Mouse (Mus musculus) CH12.LX (cell line): ENCODE data around the gene F7. TPM values are rescaled to one million over a fixed set of nuclear protein-coding genes. Genes with fewer than 3 reads are reported as not detected.

Experiments used
- DNase-seq: peaks from one replicate; pipeline ENCODE4 v3.0.0-alpha.2; 2013; ENCODE audit errors: extremely low read depth
- H3K27ac ChIP-seq: 2 replicates; pipeline ENCODE4 v1.5.1; 2012; ENCODE audit warnings: low read depth, mild to moderate bottlenecking, control low read depth, moderate library complexity; ENCODE audit not compliant: insufficient read depth
- H3K27me3 ChIP-seq: replicated peaks from 2 replicates; pipeline ENCODE3; 2012; ENCODE audit warnings: inconsistent platforms
- H3K36me3 ChIP-seq, 2 experiments: replicated peaks in 1 of 2; 2 replicates each; pipeline versions ENCODE3 to v1.6.1; 2012; ENCODE audit warnings: inconsistent platforms in 1 of 2, low read length in 1 of 2, mild to moderate bottlenecking in 1 of 2, mixed read lengths in 1 of 2, moderate library complexity in 1 of 2; ENCODE audit not compliant: control insufficient read depth in 1 of 2, insufficient read depth in 1 of 2
- H3K4me1 ChIP-seq, 2 experiments: 2 replicates each; pipeline ENCODE4 v1.6.1; 2012; ENCODE audit warnings: inconsistent platforms in 1 of 2, moderate library complexity in 1 of 2; ENCODE audit not compliant: insufficient read depth in 2 of 2, control insufficient read depth in 1 of 2
- H3K4me2 ChIP-seq: 2 replicates; pipeline ENCODE4 v1.6.1; 2012; ENCODE audit warnings: low read depth, mild to moderate bottlenecking, control low read depth; ENCODE audit not compliant: poor library complexity, insufficient read depth, severe bottlenecking
- H3K4me3 ChIP-seq, 3 experiments: fragments of 150-350 bp in 1 of 3; sonication (generic) in 1 of 3; replicated peaks in 1 of 3; 2 replicates each; pipeline versions ENCODE3 to v1.5.1; 2011 to 2012; ENCODE audit warnings: low read depth in 2 of 3, low read length in 2 of 3, mild to moderate bottlenecking in 2 of 3, moderate library complexity in 2 of 3, control low read depth in 1 of 3, improper control_type of control experiment in 1 of 3, inconsistent platforms in 1 of 3, mixed read lengths in 1 of 3; ENCODE audit not compliant: poor library complexity in 1 of 3
- H3K79me2 ChIP-seq: replicated peaks from 2 replicates; pipeline ENCODE4 v1.6.1; 2012; ENCODE audit warnings: mild to moderate bottlenecking, moderate library complexity; ENCODE audit not compliant: control insufficient read depth, poor library complexity, insufficient read depth, severe bottlenecking; ENCODE audit errors: extremely low read depth
- H3K9ac ChIP-seq: 2 replicates; pipeline ENCODE4 v1.6.1; 2012; ENCODE audit warnings: low read depth, mild to moderate bottlenecking, control low read depth, moderate library complexity; ENCODE audit not compliant: insufficient read depth
- H3K9me3 ChIP-seq: replicated peaks from 2 replicates; pipeline ENCODE3; 2012; ENCODE audit warnings: low read length, inconsistent platforms, mixed read lengths
- CHD1 ChIP-seq: IDR thresholded peaks from 2 replicates; pipeline ENCODE4 v1.6.1; 2012; ENCODE audit warnings: low read depth, low read length, improper control_type of control experiment, inconsistent platforms
- CHD2 ChIP-seq: IDR thresholded peaks from 2 replicates; pipeline ENCODE4 v1.6.1; 2011; ENCODE audit warnings: low read length, improper control_type of control experiment
- CTCF ChIP-seq, 2 experiments: IDR thresholded peaks in 1 of 2; conservative IDR thresholded peaks in 1 of 2; 2 replicates each; pipeline ENCODE4 v1.5.1; 2011 to 2012; ENCODE audit warnings: low read depth in 2 of 2, low read length in 2 of 2, improper control_type of control experiment in 1 of 2, inconsistent platforms in 1 of 2, mild to moderate bottlenecking in 1 of 2, moderate library complexity in 1 of 2
- ELF1 ChIP-seq: IDR thresholded peaks from 2 replicates; pipeline ENCODE4 v1.6.1; 2014; ENCODE audit warnings: low read depth, mild to moderate bottlenecking, inconsistent platforms, low read length, improper control_type of control experiment
- ETS1 ChIP-seq: conservative IDR thresholded peaks from 2 replicates; pipeline ENCODE4 v1.6.1; 2012; ENCODE audit warnings: low read depth, mild to moderate bottlenecking, inconsistent platforms, low read length, improper control_type of control experiment, moderate library complexity
- GABPA ChIP-seq: IDR thresholded peaks from 2 replicates; pipeline ENCODE4 v1.6.1; 2012; ENCODE audit warnings: low read depth, low read length, improper control_type of control experiment, inconsistent platforms; ENCODE audit not compliant: insufficient replicate concordance
- HCFC1 ChIP-seq: IDR thresholded peaks from 2 replicates; pipeline ENCODE4 v1.6.1; 2012; ENCODE audit warnings: low read depth, mild to moderate bottlenecking, inconsistent platforms, low read length, improper control_type of control experiment
- IRF4 ChIP-seq: IDR thresholded peaks from 2 replicates; pipeline ENCODE4 v1.6.1; 2014; ENCODE audit warnings: low read depth, mild to moderate bottlenecking, inconsistent platforms, low read length, improper control_type of control experiment
- JUN ChIP-seq: IDR thresholded peaks from 2 replicates; pipeline ENCODE4 v1.6.1; 2011; ENCODE audit warnings: low read depth, mild to moderate bottlenecking, low read length, improper control_type of control experiment, moderate library complexity; ENCODE audit not compliant: insufficient read depth
- JUND ChIP-seq: conservative IDR thresholded peaks from 2 replicates; pipeline ENCODE4 v1.6.1; 2011; ENCODE audit warnings: low read depth, low read length, improper control_type of control experiment
- KAT2A ChIP-seq: IDR thresholded peaks from 2 replicates; pipeline ENCODE4 v1.6.1; 2012; ENCODE audit warnings: low read length, improper control_type of control experiment, inconsistent platforms; ENCODE audit not compliant: insufficient replicate concordance
- MAFK ChIP-seq: IDR thresholded peaks from 2 replicates; pipeline ENCODE4 v1.6.1; 2011; ENCODE audit warnings: low read length, improper control_type of control experiment; ENCODE audit not compliant: insufficient replicate concordance
- MAX ChIP-seq: IDR thresholded peaks from 2 replicates; pipeline ENCODE4 v1.6.1; 2011; ENCODE audit warnings: low read length, improper control_type of control experiment
- MAZ ChIP-seq: IDR thresholded peaks from 2 replicates; pipeline ENCODE4 v1.6.1; 2012; ENCODE audit warnings: low read depth, mild to moderate bottlenecking, inconsistent platforms, low read length, improper control_type of control experiment, moderate library complexity
- MEF2A ChIP-seq: IDR thresholded peaks from 2 replicates; pipeline ENCODE4 v1.6.1; 2014; ENCODE audit warnings: low read depth, mild to moderate bottlenecking, inconsistent platforms, low read length, improper control_type of control experiment, borderline replicate concordance
- MXI1 ChIP-seq: IDR thresholded peaks from 2 replicates; pipeline ENCODE4 v1.6.1; 2011; ENCODE audit warnings: mild to moderate bottlenecking, low read depth, low read length, improper control_type of control experiment
- MYC ChIP-seq: IDR thresholded peaks from 2 replicates; pipeline ENCODE4 v1.6.1; 2011; ENCODE audit warnings: low read depth, mild to moderate bottlenecking, improper control_type of control experiment, low read length
- PAX5 ChIP-seq: IDR thresholded peaks from 2 replicates; pipeline ENCODE4 v1.6.1; 2012; ENCODE audit warnings: low read length, inconsistent platforms, mixed read lengths
- RAD21 ChIP-seq: IDR thresholded peaks from 2 replicates; pipeline ENCODE4 v1.6.1; 2011; ENCODE audit warnings: low read depth, mild to moderate bottlenecking, low read length, improper control_type of control experiment, moderate library complexity
- RCOR1 ChIP-seq: conservative IDR thresholded peaks from 2 replicates; pipeline ENCODE4 v1.6.1; 2012; ENCODE audit warnings: low read depth, mild to moderate bottlenecking, inconsistent platforms, low read length, improper control_type of control experiment
- SIN3A ChIP-seq: IDR thresholded peaks from 2 replicates; pipeline ENCODE4 v1.6.1; 2012; ENCODE audit warnings: low read length, improper control_type of control experiment, inconsistent platforms
- SMC3 ChIP-seq: IDR thresholded peaks from 2 replicates; pipeline ENCODE4 v1.6.1; 2011; ENCODE audit warnings: low read depth, low read length, improper control_type of control experiment
- TBP ChIP-seq: conservative IDR thresholded peaks from 2 replicates; pipeline ENCODE4 v1.6.1; 2011; ENCODE audit warnings: low read depth, low read length, improper control_type of control experiment
- TCF12 ChIP-seq: IDR thresholded peaks from 2 replicates; pipeline ENCODE4 v1.6.1; 2014; ENCODE audit warnings: low read depth, mild to moderate bottlenecking, inconsistent platforms, low read length, improper control_type of control experiment
- USF2 ChIP-seq: conservative IDR thresholded peaks from 2 replicates; pipeline ENCODE4 v1.6.1; 2011; ENCODE audit warnings: low read depth, low read length, improper control_type of control experiment
- ZKSCAN1 ChIP-seq: IDR thresholded peaks from 2 replicates; pipeline ENCODE4 v1.6.1; 2012; ENCODE audit warnings: low read depth, inconsistent platforms, low read length, improper control_type of control experiment, borderline replicate concordance
- ZMIZ1 ChIP-seq: IDR thresholded peaks from 2 replicates; pipeline ENCODE4 v1.6.1; 2012; ENCODE audit warnings: low read depth, mild to moderate bottlenecking, inconsistent platforms, low read length, improper control_type of control experiment
- dilution Hi-C: fragments of 300-500 bp; cut with MboI; formaldehyde crosslinking; loops from 2 replicates; pipeline ENCODE4 v1.14.3; 2020; ENCODE audit warnings: low sequenced_read_pairs; ENCODE audit not compliant: extremely low pct_unique_long_range_greater_than_20kb, extremely low pct_ligation_motif_present
- in situ Hi-C: fragments of 300-500 bp; cut with MboI; formaldehyde crosslinking; loops from 3 replicates; pipeline ENCODE4 v1.14.3; 2019; ENCODE audit warnings: low sequenced_read_pairs, low pct_ligation_motif_present, low pct_unique_long_range_greater_than_20kb, mixed read lengths
- polyA plus RNA-seq: library from polyadenylated mRNA; unstranded; fragments of >175 nt; gene quantifications from 2 replicates; pipeline ENCODE4 v1.2.1, GENCODE M21; 2012; ENCODE audit warnings: low read depth; ENCODE audit not compliant: insufficient read length
- total RNA-seq, 2 experiments: library from RNA; depleted of rRNA; stranded (reverse); fragments of 300-350 nt in 1 of 2; fragments of >200 nt in 1 of 2; gene quantifications; 2 replicates each; pipeline ENCODE4 v1.2.3; 2012 to 2014

The F7 gene
- total and polyA plus RNA-seq, 3 experiments = not detected

DNA sequence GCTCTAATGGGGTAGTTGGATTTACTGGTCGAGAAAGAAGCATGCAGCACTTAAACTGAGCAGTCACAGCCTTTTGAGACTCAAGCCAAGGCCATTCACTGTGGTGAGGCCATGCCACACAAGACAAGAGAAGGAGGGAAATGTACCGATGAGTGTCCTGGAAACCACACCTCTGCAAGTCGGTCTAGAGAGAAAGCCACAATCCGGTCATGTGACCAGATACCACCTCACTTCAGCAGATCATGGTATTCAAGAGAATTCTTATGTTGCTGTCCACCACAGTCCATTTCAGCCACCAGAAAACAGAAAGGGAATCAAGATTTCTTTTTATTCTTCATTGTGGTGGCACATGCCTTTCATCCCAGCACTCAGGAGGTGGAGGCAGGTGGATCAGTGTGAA lies 15.6 kb downstream of the F7 start:
- no peaks in the 10 kb centered on the region for H3K9me3 ChIP-seq
- no peaks in the 10 kb centered on the region for H3K79me2 ChIP-seq
- no peak overlapping the region for H3K27ac ChIP-seq
- no peak overlapping the region for H3K4me2 ChIP-seq
- dilution Hi-C loops (no loop called here), in situ Hi-C loops (no loop called here)
- no peaks in the 10 kb centered on the region for H3K36me3 ChIP-seq
- no peak overlapping the region for H3K9ac ChIP-seq
- peaks cover 95% of the 10 kb centered on the region for H3K27me3 ChIP-seq
- no peak for TF ChIP-seq CHD2
- TF ChIP-seq TCF12 = no peak
- no peak for DNase-seq
- H3K4me3 ChIP-seq = no peak overlapping the region
- H3K4me1 ChIP-seq = no peaks in the 10 kb centered on the region; a peak in 1 of 4 replicates

DNA sequence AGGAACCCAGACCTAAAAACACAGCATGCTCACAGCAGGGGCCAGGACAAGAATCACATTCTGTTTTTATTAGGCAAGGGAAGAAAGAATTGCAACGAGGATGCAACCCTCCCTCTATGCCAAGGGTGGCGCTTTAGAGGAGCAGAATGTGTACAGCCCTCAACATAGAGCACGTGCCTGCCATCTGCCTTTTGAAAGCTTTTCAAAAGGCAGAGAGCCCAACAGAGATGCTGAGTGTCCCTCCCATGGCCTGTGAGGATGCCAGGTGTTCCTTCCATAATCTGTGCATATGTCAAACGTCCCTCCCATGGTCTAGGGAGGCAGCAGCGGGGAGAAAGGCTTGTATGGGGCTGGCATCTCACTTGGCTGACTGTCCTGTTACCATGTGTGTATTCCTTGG lies 21.8 kb downstream of the F7 start:
- dilution Hi-C loops (no loop called here), in situ Hi-C loops (no loop called here)
- Histone ChIP-seq H3K79me2 (no peaks in the 10 kb centered on the region), H3K9ac (no peak overlapping the region), H3K4me3 (no peak overlapping the region), H3K9me3 (peaks cover 7% of the 10 kb centered on the region), H3K4me1 (no peaks in the 10 kb centered on the region), H3K36me3 (no peaks in the 10 kb centered on the region), H3K27ac (no peak overlapping the region), H3K4me2 (no peak overlapping the region), H3K27me3 (peaks cover 88% of the 10 kb centered on the region)
- DNase-seq = no peak
- TF ChIP-seq MEF2A = no peak
- TF ChIP-seq MAFK = no peak
- no peak for TF ChIP-seq MAX
- no peak for TF ChIP-seq TCF12
- TF ChIP-seq USF2 = no peak
- TF ChIP-seq RCOR1 = no peak
- no peak for TF ChIP-seq ETS1
- TF ChIP-seq SIN3A = no peak
- TF ChIP-seq ZKSCAN1 = no peak
- no peak for TF ChIP-seq MAZ
- no peak for TF ChIP-seq MYC
- no peak for TF ChIP-seq ELF1
- no peak for TF ChIP-seq CTCF (conservative IDR thresholded peaks at IDR 0.05 in 1 of 2, IDR thresholded peaks at IDR 0.05 in 1 of 2; ENCODE audit: low read depth in 2 of 2, low read length in 2 of 2)
- TF ChIP-seq PAX5 = no peak
- no peak for TF ChIP-seq GABPA

DNA sequence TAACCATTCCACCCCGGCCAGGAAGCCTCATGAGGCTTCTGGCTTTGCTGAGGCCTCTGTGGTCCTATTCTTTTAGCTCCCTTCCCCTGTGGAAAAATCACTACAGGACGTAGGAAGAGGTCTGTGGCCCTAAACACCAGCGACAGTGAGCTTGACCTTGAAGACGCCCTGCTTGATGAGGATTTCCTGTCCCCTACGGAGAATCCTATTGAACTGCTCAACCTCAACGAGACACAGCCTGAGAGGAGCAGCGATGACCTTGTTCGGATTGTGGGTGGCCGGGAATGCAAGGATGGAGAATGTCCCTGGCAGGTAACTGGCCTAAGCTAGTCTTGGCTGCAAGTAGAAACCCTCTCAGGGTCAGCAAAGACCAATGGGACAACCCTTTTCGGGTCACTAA lies 24.7 kb downstream of the F7 start:
- in situ Hi-C loops = no loop called here
- TF ChIP-seq RAD21 (no peak), CTCF (conservative IDR thresholded peaks at IDR 0.05 in 1 of 2, IDR thresholded peaks at IDR 0.05 in 1 of 2; ENCODE audit: low read depth in 2 of 2, low read length in 2 of 2) (no peak), MXI1 (no peak), ETS1 (no peak), MAZ (no peak), JUN (no peak), MAFK (no peak), TBP (no peak), ZMIZ1 (no peak), IRF4 (no peak), USF2 (no peak), ELF1 (no peak), JUND (no peak), KAT2A (no peak), SMC3 (no peak), CHD2 (no peak), HCFC1 (no peak), CHD1 (no peak)
- TF ChIP-seq, all 38 proteins: peak for 0
- dilution Hi-C loops = no loop called here
- Histone ChIP-seq H3K4me2 (no peak overlapping the region), H3K4me1 (no peaks in the 10 kb centered on the region), H3K4me3 (no peak overlapping the region), H3K36me3 (no peaks in the 10 kb centered on the region), H3K9ac (no peak overlapping the region), H3K9me3 (peaks cover 7% of the 10 kb centered on the region), H3K79me2 (no peaks in the 10 kb centered on the region), H3K27ac (no peak overlapping the region), H3K27me3 (peaks cover 89% of the 10 kb centered on the region)
- no peak for DNase-seq
